Mouse (Mus musculus): Measurements from ENCODE around the gene Crxos. TPM values are rescaled to one million over a fixed set of nuclear protein-coding genes. Genes with fewer than 3 reads are reported as not detected.

Crxos gene
- polyA plus RNA-seq, 1 experiment from 2014 or later = not detected

DNA sequence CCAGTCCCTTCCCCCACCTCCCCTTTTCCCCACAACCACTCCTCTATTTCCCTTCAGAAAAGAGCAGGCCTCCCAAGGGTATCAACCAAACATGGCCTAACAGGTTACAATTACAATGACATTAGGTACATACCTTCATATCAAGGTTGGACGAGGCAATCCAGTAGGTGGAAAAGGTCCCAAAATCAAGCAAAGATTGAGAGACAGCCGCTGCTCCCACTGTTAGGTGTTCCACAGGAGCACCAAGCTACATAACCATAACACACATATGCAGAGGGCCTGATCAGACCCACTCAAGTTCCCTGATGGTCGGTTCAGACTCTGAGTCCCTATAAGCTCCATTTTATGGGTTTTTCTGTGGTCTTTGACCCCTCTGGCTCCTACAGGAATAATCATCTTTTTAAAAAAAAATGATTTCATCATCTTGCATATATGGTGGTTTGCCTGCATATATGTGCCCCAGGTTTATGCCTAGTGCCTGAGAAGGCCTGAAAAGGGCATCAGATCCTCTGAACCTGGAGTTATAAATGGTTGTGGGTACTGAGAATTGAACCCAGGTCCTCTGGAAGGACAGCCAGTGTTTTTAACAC is 33.8 kb downstream of the Crxos start:
- DNase-seq (ENCODE audit: low spot score) (no peak), ATAC-seq (ENCODE audit: low read depth) (no peak)
- H3K4me1 ChIP-seq (ENCODE audit: control insufficient read depth, insufficient read depth, low read length) = peaks cover 13% of the 10 kb centered on the region
- H3K27me3 ChIP-seq (replicated peaks; ENCODE audit: control insufficient read depth, insufficient read depth, low read length) = no peaks in the 10 kb centered on the region
- H3K9me3 ChIP-seq (ENCODE audit: control insufficient read depth, low read length) = no peaks in the 10 kb centered on the region
- WGBS = 84% methylated on average over 3 of the region's 3 CpGs
- H3K36me3 ChIP-seq (ENCODE audit: control insufficient read depth, insufficient read depth, low read length) = peaks cover 37% of the 10 kb centered on the region
- no peak overlapping the region for H3K4me3 ChIP-seq (ENCODE audit: low read depth, low read length)
- H3K9ac ChIP-seq (ENCODE audit: low read depth, low read length) = no peak overlapping the region
- no peak overlapping the region for H3K4me2 ChIP-seq (ENCODE audit: low read depth, low read length)
- H3K27ac ChIP-seq (replicated peaks; ENCODE audit: low read depth, low read length) = no peak overlapping the region

DNA sequence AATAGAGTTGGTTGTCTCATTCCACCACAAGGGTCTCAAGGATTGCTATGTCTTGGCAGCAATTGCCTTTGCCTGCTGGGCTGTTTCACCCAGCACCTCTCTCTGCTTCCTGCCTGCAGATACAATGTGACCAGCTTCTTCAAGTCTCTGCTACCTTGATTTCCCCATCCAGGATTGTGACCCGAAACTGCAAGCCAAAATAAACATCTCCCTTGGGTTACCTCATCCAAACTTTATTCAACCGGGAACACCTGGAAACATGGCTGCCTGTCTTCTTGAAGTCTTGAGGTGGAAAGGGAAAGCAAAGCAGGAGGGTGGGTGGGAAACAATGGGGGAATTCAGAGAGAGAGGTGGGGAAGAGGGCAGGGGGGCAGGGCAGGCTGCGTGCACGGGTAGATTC is 34.6 kb downstream of the Crxos start:
- H3K4me2 ChIP-seq (ENCODE audit: low read depth, low read length) = no peak overlapping the region
- H3K4me1 ChIP-seq (ENCODE audit: control insufficient read depth, insufficient read depth, low read length) = peaks cover 13% of the 10 kb centered on the region
- H3K27ac ChIP-seq (replicated peaks; ENCODE audit: low read depth, low read length) = no peak overlapping the region
- H3K9me3 ChIP-seq (ENCODE audit: control insufficient read depth, low read length) = no peaks in the 10 kb centered on the region
- WGBS = 57% methylated on average over 3 of the region's 4 CpGs
- no peak overlapping the region for H3K4me3 ChIP-seq (ENCODE audit: low read depth, low read length)
- no peak for ATAC-seq (ENCODE audit: low read depth)
- H3K36me3 ChIP-seq (ENCODE audit: control insufficient read depth, insufficient read depth, low read length) = peaks cover 37% of the 10 kb centered on the region
- no peaks in the 10 kb centered on the region for H3K27me3 ChIP-seq (replicated peaks; ENCODE audit: control insufficient read depth, insufficient read depth, low read length)
- no peak overlapping the region for H3K9ac ChIP-seq (ENCODE audit: low read depth, low read length)
- DNase-seq (ENCODE audit: low spot score) = no peak

DNA sequence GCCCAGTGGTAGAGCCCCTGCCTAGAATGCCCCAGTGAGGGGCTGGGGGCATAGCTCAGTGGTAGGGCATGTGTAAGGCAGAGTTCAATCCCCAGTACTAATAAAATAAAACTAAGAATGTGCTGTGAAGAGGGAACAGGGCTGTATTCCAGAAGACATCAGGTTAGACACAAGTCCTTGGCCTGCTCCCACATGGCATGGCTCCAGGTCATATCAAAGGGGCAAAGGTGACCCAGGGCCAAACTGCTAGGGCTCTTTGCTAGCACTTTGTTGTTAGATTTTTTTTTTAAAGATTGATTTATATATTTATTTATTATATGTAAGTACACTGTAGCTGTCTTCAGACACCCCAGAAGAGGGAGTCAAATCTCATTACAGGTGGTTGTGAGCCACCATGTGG is 36.0 kb downstream of the Crxos start:
- ATAC-seq (ENCODE audit: low read depth) (no peak), DNase-seq (ENCODE audit: low spot score) (no peak)
- Histone ChIP-seq H3K4me3 (ENCODE audit: low read depth, low read length) (no peak overlapping the region), H3K4me1 (ENCODE audit: control insufficient read depth, insufficient read depth, low read length) (peaks cover 17% of the 10 kb centered on the region), H3K9ac (ENCODE audit: low read depth, low read length) (no peak overlapping the region), H3K4me2 (ENCODE audit: low read depth, low read length) (no peak overlapping the region), H3K27ac (replicated peaks; ENCODE audit: low read depth, low read length) (no peak overlapping the region), H3K9me3 (ENCODE audit: control insufficient read depth, low read length) (no peaks in the 10 kb centered on the region), H3K36me3 (ENCODE audit: control insufficient read depth, insufficient read depth, low read length) (peaks cover 37% of the 10 kb centered on the region), H3K27me3 (replicated peaks; ENCODE audit: control insufficient read depth, insufficient read depth, low read length) (no peaks in the 10 kb centered on the region)

DNA sequence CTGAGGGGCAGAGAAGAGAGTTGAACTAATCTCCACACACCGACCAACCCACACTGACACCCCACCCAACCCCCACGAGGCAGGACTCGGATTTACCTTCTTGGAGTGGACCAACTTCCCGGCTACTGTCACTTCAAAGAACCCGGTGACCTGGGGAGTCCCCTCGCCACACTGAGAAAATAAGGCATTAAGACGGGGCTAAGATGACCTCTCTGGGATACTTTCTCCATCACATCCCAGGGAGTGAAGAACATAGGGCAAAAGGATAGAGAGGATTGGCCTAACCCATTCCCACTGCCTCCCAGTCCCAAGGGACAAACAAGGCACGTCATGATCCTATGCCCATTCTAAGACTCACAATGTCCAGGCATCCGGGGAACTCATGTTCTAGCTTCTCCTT is 37.5 kb downstream of the Crxos start:
- Histone ChIP-seq H3K4me3 (ENCODE audit: low read depth, low read length) (no peak overlapping the region), H3K9ac (ENCODE audit: low read depth, low read length) (no peak overlapping the region), H3K27me3 (replicated peaks; ENCODE audit: control insufficient read depth, insufficient read depth, low read length) (no peaks in the 10 kb centered on the region), H3K36me3 (ENCODE audit: control insufficient read depth, insufficient read depth, low read length) (peaks cover 37% of the 10 kb centered on the region), H3K4me1 (ENCODE audit: control insufficient read depth, insufficient read depth, low read length) (peaks cover 17% of the 10 kb centered on the region), H3K4me2 (ENCODE audit: low read depth, low read length) (peak overlapping the region; percentile 82), H3K9me3 (ENCODE audit: control insufficient read depth, low read length) (no peaks in the 10 kb centered on the region), H3K27ac (replicated peaks; ENCODE audit: low read depth, low read length) (no peak overlapping the region)
- ATAC-seq (ENCODE audit: low read depth) = no peak
- WGBS = 94% methylated on average over 9 of the region's 9 CpGs
- DNase-seq (ENCODE audit: low spot score) = no peak

DNA sequence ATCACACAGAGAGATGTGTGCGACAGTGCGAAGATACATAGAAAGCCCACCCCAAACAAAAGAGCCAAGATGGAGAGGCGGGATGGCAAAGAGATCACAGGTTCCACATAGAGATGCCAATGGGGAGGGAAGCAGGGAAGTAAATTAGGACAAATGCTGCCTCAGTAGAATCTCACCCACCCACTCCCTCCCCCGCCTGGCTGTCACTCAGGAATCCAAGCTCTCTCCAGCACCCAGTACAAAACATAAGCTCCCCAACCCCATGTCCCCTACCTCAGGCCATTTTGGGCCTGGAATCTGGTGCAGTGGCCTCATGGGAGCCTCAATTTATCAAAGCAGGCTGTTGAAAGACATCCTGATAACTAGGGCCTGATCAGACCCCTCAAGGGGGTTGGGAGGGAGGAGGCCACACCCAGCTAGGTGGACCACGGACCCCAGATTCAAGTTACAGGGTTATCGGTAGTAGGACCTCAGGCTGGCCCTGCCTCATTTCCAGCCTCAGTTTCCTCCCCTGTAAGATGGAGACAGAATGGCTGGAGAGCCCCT is 38.3 kb downstream of the Crxos start:
- no peak overlapping the region for H3K27ac ChIP-seq (replicated peaks; ENCODE audit: low read depth, low read length)
- DNase-seq (ENCODE audit: low spot score) = no peak

DNA sequence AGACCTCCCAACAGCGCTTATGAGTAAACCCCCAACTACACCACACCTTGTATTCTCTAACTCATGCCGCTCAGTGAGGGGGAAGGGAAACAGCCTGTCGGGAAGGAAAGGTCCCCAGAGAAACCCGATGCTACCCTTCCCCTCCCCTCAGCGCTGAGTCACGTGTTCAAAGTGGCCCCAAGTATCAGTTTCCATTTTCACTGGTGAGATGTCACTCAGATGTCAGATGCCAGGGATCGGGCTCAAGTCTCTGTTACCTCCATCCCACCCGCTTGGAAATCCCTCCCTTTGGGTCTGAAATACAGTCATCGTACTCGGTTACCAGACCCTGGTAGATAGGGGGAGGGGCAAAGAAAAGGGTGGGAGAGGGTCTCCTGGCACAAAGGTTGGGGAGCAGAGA is 39.4 kb downstream of the Crxos start:
- peaks cover 33% of the 10 kb centered on the region for H3K36me3 ChIP-seq (ENCODE audit: control insufficient read depth, insufficient read depth, low read length)
- peak overlapping the region; percentile 74 for H3K4me3 ChIP-seq (ENCODE audit: low read depth, low read length)
- DNase-seq (ENCODE audit: low spot score) (peak; percentile 89), ATAC-seq (ENCODE audit: low read depth) (peak; percentile 60)
- H3K27me3 ChIP-seq (replicated peaks; ENCODE audit: control insufficient read depth, insufficient read depth, low read length) = no peaks in the 10 kb centered on the region
- peak overlapping the region; percentile 71 for H3K9ac ChIP-seq (ENCODE audit: low read depth, low read length)
- H3K9me3 ChIP-seq (ENCODE audit: control insufficient read depth, low read length) = no peaks in the 10 kb centered on the region
- H3K4me1 ChIP-seq (ENCODE audit: control insufficient read depth, insufficient read depth, low read length) = peaks cover 17% of the 10 kb centered on the region
- WGBS = 0% methylated on average over 10 of the region's 10 CpGs
- H3K4me2 ChIP-seq (ENCODE audit: low read depth, low read length) = peak overlapping the region; percentile 82
- peak overlapping the region; percentile 82 for H3K27ac ChIP-seq (replicated peaks; ENCODE audit: low read depth, low read length)

More for the DNA sequence above, 38.3 kb downstream of the Crxos start:
- peaks cover 37% of the 10 kb centered on the region for H3K36me3 ChIP-seq (ENCODE audit: control insufficient read depth, insufficient read depth, low read length)
- peaks cover 17% of the 10 kb centered on the region for H3K4me1 ChIP-seq (ENCODE audit: control insufficient read depth, insufficient read depth, low read length)
- peak overlapping the region; percentile 74 for H3K4me3 ChIP-seq (ENCODE audit: low read depth, low read length)
- 89% methylated on average over 6 of the region's 6 CpGs for WGBS
- H3K9me3 ChIP-seq (ENCODE audit: control insufficient read depth, low read length) = no peaks in the 10 kb centered on the region
- H3K27me3 ChIP-seq (replicated peaks; ENCODE audit: control insufficient read depth, insufficient read depth, low read length) = no peaks in the 10 kb centered on the region
- no peak for ATAC-seq (ENCODE audit: low read depth)
- H3K4me2 ChIP-seq (ENCODE audit: low read depth, low read length) = peak overlapping the region; percentile 82
- H3K9ac ChIP-seq (ENCODE audit: low read depth, low read length) = peak overlapping the region; percentile 71

DNA sequence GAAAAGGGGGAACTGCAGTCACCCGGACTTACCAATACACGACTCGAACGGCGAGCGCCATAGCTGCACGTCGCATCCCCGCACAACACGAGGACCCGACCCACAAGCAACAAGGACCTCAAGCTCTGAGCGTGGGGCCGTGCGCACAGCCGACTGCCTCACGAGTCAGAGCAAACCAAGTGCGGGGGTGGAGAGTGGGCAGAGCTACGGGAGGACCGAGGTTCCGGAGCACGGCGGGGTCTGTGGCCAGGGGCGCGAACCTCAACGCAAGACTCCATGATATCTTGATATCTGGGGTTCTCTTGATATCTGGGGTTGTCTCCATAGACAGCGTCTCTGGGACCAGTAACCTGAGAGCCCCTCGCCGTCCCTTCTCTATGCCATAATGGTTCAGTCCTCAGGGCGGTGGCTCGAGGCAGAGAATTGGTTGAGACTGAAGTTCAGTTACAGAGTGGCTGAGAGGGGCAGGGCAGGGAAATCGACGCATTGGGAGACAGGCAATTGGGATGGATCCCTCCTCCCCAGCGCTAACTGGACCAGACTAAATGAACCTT is 39.9 kb downstream of the Crxos start, which contains the start of gene Selenow:
Gene Selenow, minus strand, starts transcription at position 183 of the 554 bp plus-strand sequence.
- no peaks in the 10 kb centered on the region for H3K27me3 ChIP-seq (replicated peaks; ENCODE audit: control insufficient read depth, insufficient read depth, low read length)

DNA sequence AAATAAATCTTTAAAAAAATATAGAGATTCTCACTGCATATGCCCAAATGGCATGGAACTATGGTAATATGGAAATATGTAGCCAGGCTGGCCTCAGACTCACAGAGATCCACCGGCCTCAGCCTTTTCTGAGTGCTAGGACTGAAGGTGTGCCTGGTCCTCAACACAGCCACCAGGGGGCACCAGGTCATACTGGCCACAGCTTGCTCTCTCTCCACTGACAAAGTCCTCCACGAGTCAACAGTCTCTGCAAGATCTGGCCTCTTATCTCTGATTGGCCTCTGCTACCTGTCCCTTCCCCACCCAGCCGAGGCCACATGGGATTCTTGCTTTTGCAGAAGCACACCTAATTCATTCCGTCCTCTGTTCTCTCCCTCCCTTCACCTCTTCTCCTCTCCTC is 47.5 kb downstream of the Crxos start:
- 30% methylated on average over 4 of the region's 4 CpGs for WGBS
- H3K4me3 ChIP-seq (ENCODE audit: low read depth, low read length) = no peak overlapping the region
- no peaks in the 10 kb centered on the region for H3K9me3 ChIP-seq (ENCODE audit: control insufficient read depth, low read length)
- no peaks in the 10 kb centered on the region for H3K36me3 ChIP-seq (ENCODE audit: control insufficient read depth, insufficient read depth, low read length)
- DNase-seq (ENCODE audit: low spot score) (no peak), ATAC-seq (ENCODE audit: low read depth) (0 out of 2 replicates have a peak, but pooled peaks have one; percentile 51)
- no peaks in the 10 kb centered on the region for H3K27me3 ChIP-seq (replicated peaks; ENCODE audit: control insufficient read depth, insufficient read depth, low read length)
- no peak overlapping the region for H3K4me2 ChIP-seq (ENCODE audit: low read depth, low read length)
- H3K9ac ChIP-seq (ENCODE audit: low read depth, low read length) = no peak overlapping the region
- no peak overlapping the region for H3K27ac ChIP-seq (replicated peaks; ENCODE audit: low read depth, low read length)
- H3K4me1 ChIP-seq (ENCODE audit: control insufficient read depth, insufficient read depth, low read length) = no peaks in the 10 kb centered on the region

More for the DNA sequence above, 39.9 kb downstream of the Crxos start, which contains the start of gene Selenow:
- WGBS = under 1% methylated on average over 30 of the region's 33 CpGs
- Histone ChIP-seq H3K4me2 (ENCODE audit: low read depth, low read length) (peak within 1 kb of the TSS; percentile 82), H3K9ac (ENCODE audit: low read depth, low read length) (peak within 1 kb of the TSS; percentile 71), H3K9me3 (ENCODE audit: control insufficient read depth, low read length) (no peaks in the 10 kb centered on the region), H3K27ac (replicated peaks; ENCODE audit: low read depth, low read length) (peak within 1 kb of the TSS; percentile 82), H3K36me3 (ENCODE audit: control insufficient read depth, insufficient read depth, low read length) (peaks cover 28% of the 10 kb centered on the region), H3K4me1 (ENCODE audit: control insufficient read depth, insufficient read depth, low read length) (peaks cover 17% of the 10 kb centered on the region), H3K4me3 (ENCODE audit: low read depth, low read length) (peak within 1 kb of the TSS; percentile 74)
- peak; percentile 97 for ATAC-seq (ENCODE audit: low read depth)
- DNase-seq (ENCODE audit: low spot score) = peak; percentile 97
